Mouse (Mus musculus) kidney, adult 2 months (tissue): ENCODE results near the gene Ube2f.

ENCODE experiments used
- CTCF ChIP-seq: fragments of 200-500 bp; conservative IDR thresholded peaks from 2 replicates; pipeline ENCODE4 v1.5.1; 2011; ENCODE audit warnings: low read depth, mild to moderate bottlenecking, control low read depth, low read length, moderate library complexity, mixed read lengths; ENCODE audit not compliant: insufficient read depth, insufficient read length
- POLR2A ChIP-seq: fragments of 200-500 bp; IDR thresholded peaks from one replicate; pipeline ENCODE4 v1.6.1; 2011; ENCODE audit warnings: low read depth, low read length, control low read depth

DNA sequence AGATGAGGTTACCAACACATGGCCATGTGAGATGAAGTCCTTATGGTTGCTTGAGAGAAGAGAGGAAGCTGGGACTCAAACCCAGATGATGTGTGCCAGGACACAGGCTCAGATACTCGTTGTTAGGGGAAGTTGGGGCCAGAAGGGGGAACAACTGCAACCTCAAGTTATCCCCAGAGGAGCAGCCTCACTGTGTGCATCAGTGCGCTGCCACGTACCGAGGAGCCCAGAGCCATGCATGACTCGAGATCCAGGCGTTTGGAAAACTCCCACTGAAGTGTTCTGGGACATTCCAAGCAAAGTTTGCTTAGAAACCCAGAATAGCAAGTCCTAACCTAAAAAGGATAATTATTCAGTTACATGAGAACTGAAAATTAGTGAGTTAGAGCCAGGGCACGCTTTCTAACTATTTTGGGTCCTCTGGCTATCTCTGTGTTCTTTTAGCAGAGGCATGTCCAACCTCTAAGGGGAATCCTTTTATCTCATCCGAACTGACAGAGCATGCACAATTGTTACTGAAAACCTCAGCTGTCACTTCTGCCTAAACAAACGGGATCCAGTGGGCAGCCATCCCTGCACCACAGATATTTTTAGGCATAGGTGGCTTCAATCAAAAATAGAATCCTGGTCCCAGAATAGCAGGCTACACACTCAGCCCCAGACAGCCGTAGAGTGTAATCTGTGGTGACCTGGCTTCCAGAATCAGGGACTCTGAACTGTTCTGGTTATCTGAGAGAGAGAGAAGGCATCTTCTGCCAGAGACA lies 33.4 kb upstream of the Ube2f start:
- TF ChIP-seq CTCF (no peak), POLR2A (no peak)
